Mouse (Mus musculus) forebrain, embryonic 16.5 days (tissue): ENCODE measurements at regions not wholly inside any gene's neighbourhood (a gene's known extent, or its start where the extent isn't known, plus 50 kb on each side); places are given as distances from the start of the nearest gene placed in this dataset.

ENCODE experiments used
- ATAC-seq: fragments of 200-750 bp; cut with Nextera tagmentation; 2 replicates; pipeline ENCODE4 v1.8.0; 2017; ENCODE audit warnings: mild to moderate bottlenecking, moderate library complexity
- H3K27ac ChIP-seq: fragments of 300-500 bp; sonication (generic); 2 replicates; pipeline ENCODE4 v1.5.1; 2014; ENCODE audit warnings: low read length, control low read depth
- H3K27me3 ChIP-seq: fragments of 300-500 bp; sonication (generic); replicated peaks from 2 replicates; pipeline ENCODE4 v1.6.1; 2014; ENCODE audit warnings: low read length; ENCODE audit not compliant: control insufficient read depth, insufficient read depth
- H3K36me3 ChIP-seq: fragments of 300-500 bp; sonication (generic); 2 replicates; pipeline ENCODE4 v1.6.1; 2014; ENCODE audit not compliant: control insufficient read depth, insufficient read depth
- H3K4me1 ChIP-seq: fragments of 300-500 bp; sonication (generic); replicated peaks from 2 replicates; pipeline ENCODE4 v1.6.1; 2014; ENCODE audit warnings: low read length; ENCODE audit not compliant: control insufficient read depth, insufficient read depth
- H3K4me2 ChIP-seq: fragments of 300-500 bp; sonication (generic); 2 replicates; pipeline ENCODE4 v1.6.1; 2014; ENCODE audit warnings: mild to moderate bottlenecking, low read length, control low read depth
- H3K4me3 ChIP-seq: fragments of 300-500 bp; sonication (generic); replicated peaks from 2 replicates; pipeline ENCODE4 v1.5.1; 2014; ENCODE audit warnings: mild to moderate bottlenecking, low read length, control low read depth
- H3K9ac ChIP-seq: fragments of 300-500 bp; sonication (generic); replicated peaks from 2 replicates; pipeline ENCODE4 v1.6.1; 2014; ENCODE audit warnings: low read depth, low read length, control low read depth
- H3K9me3 ChIP-seq: fragments of 300-500 bp; sonication (generic); 2 replicates; pipeline ENCODE4 v1.6.1; 2016; ENCODE audit warnings: low read length; ENCODE audit not compliant: control insufficient read depth
- WGBS: fragments of 180-500 bp; shearing (Covaris S2); extraction: QIAGEN DNeasy Blood & Tissue Kit; methylation state at CpG from one replicate; pipeline ENCODE4 v1.1.7; 2014; 5-methylcytosine and 5-hydroxymethylcytosine counted together

DNA sequence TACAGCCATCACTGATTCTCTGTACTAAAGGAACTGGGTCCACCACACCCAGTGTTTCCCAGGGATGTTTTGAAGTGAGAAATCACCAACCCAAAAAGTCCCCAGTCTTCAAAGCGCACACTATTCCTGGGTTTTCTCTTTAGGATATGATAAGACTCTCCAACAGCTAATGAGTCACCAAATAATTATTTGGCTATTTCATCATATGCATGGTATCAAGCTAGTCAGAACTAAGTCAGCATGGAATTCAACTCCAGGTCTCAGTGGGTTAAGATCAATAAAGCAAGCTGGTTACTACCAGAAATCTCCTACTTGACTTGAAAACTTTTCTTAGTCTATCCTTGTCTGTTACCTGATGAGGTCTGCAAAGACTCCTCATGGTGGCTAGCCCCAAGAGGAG, 89.1 kb upstream of the 4930412O13Rik start:
- no peaks in the 10 kb centered on the region for H3K9me3 ChIP-seq
- ATAC-seq: no peak
- H3K36me3 ChIP-seq: no peaks in the 10 kb centered on the region
- H3K9ac ChIP-seq: no peak overlapping the region
- H3K27ac ChIP-seq: no peak overlapping the region
- H3K4me3 ChIP-seq: no peak overlapping the region
- no peaks in the 10 kb centered on the region; the same call in 1 of the 2 replicates for H3K4me1 ChIP-seq
- H3K4me2 ChIP-seq: no peak overlapping the region
- no peaks in the 10 kb centered on the region for H3K27me3 ChIP-seq
- 96% methylated on average over 1 of the region's 1 CpGs for WGBS

DNA sequence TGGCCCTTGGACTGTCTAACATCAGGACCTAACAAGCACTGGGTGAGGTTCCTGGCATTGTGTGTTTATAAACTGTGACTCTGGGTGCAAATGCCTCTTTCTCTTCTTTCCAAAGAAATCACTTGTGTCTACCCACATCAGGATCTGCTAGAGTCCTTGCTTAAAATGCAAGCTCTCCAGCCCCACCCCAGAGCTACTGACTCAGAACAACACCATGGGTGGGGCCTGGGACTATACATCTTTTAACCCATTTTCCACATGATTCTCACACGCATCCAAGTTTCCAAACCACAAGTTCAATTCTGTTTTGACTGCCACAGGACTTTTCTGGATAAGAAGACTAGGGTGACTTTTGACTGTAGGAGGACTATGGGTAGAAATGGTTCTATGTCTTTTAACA, 88.7 kb upstream of the 4930412O13Rik start:
- Histone ChIP-seq H3K27ac (no peak overlapping the region), H3K4me3 (no peak overlapping the region), H3K36me3 (no peaks in the 10 kb centered on the region), H3K9me3 (no peaks in the 10 kb centered on the region), H3K9ac (no peak overlapping the region), H3K4me2 (no peak overlapping the region), H3K4me1 (no peaks in the 10 kb centered on the region; the same call in 1 of the 2 replicates), H3K27me3 (no peaks in the 10 kb centered on the region)
- WGBS: 92% methylated on average over 1 of the region's 1 CpGs
- ATAC-seq: no peak

DNA sequence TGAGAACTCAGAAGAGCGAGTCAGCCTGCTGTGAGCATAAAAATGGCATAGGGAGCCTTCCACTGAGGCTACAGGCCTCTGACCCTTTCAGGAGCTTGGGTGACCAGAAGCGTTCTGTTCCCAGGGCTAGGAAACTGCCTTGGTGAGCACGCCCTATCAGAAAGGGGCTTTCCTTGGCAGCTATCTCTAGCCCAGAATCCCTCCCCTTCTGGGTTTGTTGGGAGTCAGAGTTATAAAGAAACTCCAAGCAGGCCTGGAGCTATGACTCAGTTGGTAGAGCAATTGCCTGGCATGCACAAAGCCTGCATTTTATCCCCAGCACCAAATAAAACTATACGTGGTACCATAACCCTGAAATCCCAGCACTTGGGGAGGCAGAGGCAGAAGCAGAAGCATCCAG, 85.7 kb upstream of the 4930412O13Rik start:
- Histone ChIP-seq H3K4me1 (no peaks in the 10 kb centered on the region; the same call in 1 of the 2 replicates), H3K36me3 (no peaks in the 10 kb centered on the region), H3K4me3 (no peak overlapping the region), H3K9ac (no peak overlapping the region), H3K4me2 (no peak overlapping the region), H3K27ac (no peak overlapping the region), H3K9me3 (no peaks in the 10 kb centered on the region), H3K27me3 (no peaks in the 10 kb centered on the region)
- ATAC-seq: no peak
- WGBS: 72% methylated on average over 4 of the region's 4 CpGs

DNA sequence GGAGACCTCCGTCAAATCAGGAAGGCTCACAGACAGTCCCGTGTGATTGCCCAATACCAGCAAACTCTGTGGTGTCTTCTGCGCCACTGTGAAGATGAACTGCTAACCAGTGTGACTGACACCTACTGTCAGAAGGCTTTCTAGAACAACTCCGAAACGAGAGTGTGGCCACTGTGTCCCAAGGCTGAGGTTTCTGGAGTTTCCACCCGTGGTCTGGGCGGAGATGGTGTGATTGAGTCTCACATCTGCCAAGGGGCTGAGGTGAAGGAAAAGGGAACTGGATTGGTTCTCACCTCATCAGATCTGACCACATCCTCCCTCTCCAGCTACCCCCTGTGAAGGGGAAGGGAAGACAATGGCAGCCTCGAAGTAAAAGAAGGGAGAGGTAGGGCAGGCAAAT, 79.6 kb upstream of the 4930412O13Rik start:
- Histone ChIP-seq H3K4me1 (no peaks in the 10 kb centered on the region), H3K9me3 (no peaks in the 10 kb centered on the region), H3K36me3 (no peaks in the 10 kb centered on the region), H3K27me3 (no peaks in the 10 kb centered on the region), H3K9ac (no peak overlapping the region), H3K4me3 (no peak overlapping the region), H3K4me2 (no peak overlapping the region), H3K27ac (no peak overlapping the region)
- 82% methylated on average over 8 of the region's 8 CpGs for WGBS
- ATAC-seq: no peak

DNA sequence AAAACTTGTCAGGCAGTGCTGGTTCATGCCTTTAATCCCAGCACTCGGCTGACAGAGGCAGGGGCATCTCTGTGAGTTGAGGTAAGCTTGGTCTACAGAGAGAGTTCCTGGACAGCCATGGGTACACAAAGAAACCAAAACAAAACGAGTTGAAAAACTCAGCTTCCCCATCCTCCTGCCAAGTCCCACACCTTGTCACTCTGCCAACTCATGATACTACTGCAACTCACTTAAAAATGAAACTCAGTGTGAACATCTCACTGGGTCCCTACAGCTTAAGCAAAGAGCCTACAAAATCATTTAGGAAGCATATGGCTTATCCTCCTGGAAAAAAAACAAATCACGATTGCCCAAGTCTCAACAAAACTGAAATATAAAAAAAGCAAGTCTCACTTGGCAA, 76.7 kb upstream of the 4930412O13Rik start:
- no peak overlapping the region for H3K27ac ChIP-seq
- H3K27me3 ChIP-seq: no peaks in the 10 kb centered on the region
- no peaks in the 10 kb centered on the region for H3K9me3 ChIP-seq
- H3K9ac ChIP-seq: no peak overlapping the region
- 65% methylated on average over 3 of the region's 3 CpGs for WGBS
- H3K36me3 ChIP-seq: no peaks in the 10 kb centered on the region
- no peak overlapping the region for H3K4me2 ChIP-seq
- H3K4me3 ChIP-seq: no peak overlapping the region
- H3K4me1 ChIP-seq: no peaks in the 10 kb centered on the region
- ATAC-seq: no peak

DNA sequence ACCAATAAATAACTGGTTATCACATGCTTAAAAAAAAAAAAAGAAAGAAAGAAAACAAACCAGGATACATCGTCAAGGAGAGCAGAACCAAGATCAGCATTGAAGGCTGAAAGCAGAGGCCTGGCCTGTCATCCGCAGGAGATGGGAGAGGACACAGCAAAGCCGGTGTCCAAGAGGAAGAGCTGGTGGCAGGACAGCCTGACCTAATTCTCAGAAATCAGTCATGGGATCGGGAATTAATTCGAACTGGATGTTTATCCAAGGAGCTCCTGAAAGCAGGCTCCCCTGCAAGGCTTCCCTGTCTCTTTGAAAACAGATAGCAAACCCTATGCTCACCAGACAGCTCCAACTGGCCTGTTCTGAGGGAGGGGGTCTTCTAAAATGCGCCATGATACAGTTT, 75.5 kb upstream of the 4930412O13Rik start:
- Histone ChIP-seq H3K36me3 (no peaks in the 10 kb centered on the region), H3K9me3 (no peaks in the 10 kb centered on the region), H3K4me1 (no peaks in the 10 kb centered on the region), H3K4me2 (no peak overlapping the region), H3K9ac (no peak overlapping the region), H3K4me3 (no peak overlapping the region), H3K27me3 (no peaks in the 10 kb centered on the region), H3K27ac (no peak overlapping the region)
- no peak for ATAC-seq
- 88% methylated on average over 6 of the region's 6 CpGs for WGBS
